Mouse (Mus musculus): ENCODE measurements around the gene Cep290. TPM values are rescaled to one million over a fixed set of nuclear protein-coding genes. Genes with fewer than 3 reads are reported as not detected.
A peak's percentile ranks its signal among the peaks of the same experiment; 100 is the strongest.
"Not testable (repeated sequence)": the region's sequence is repeated elsewhere in the genome, so short reads cannot be mapped to it uniquely, and the experiment has no call there.

The Cep290 gene
- polyA plus RNA-seq, 1 experiment from 2014 or later = 2.8 TPM

DNA sequence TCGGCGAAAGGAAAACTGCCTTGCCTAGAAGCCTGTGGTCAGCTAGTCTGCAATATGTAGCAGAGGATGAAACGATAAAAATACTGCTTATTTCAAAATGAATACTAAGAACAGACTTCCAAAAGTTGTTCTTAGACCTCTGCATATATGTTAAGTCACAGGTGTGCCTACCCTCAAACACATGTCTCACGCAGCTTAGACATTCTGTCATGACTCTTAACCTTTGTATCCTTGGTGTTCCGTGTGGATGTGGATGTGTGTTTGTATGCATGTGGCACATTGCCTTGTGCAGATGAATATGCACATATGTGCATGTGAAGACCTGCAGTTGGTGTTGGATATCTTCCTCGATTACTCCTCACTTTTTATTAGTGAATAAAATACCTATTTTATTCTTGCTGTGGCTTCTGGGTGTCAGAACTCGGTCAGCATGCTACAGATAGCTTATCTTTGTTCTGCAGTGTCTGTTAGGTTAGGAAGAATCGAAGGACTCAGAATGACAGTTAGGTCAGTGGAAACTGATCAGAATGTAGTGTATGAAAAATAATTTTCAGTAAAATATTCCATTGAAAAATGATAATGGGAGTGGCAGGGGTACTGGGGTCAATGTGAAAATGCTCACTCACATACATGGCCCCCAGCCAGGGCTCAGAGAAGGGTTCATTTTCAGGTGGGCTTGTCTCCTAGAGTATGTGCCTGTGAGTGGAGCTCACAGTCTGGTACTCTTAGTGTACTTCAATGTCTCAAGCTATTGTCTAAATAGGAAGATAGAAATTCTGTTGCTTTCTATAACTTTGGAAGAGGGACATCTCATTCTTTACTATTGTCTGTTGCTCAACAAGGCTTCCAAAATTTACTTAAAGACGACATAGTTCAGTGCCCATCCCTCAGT is 37.4 kb downstream of the Cep290 start:
- H3K9ac ChIP-seq = no peak overlapping the region
- 81% methylated on average over 9 of the region's 9 CpGs for whole genome bisulfite sequencing
- no peaks in the 10 kb centered on the region for H3K4me1 ChIP-seq (replicated peaks)
- no peak overlapping the region for H3K4me2 ChIP-seq
- H3K27me3 ChIP-seq = no peaks in the 10 kb centered on the region
- H3K9me3 ChIP-seq (replicated peaks) = no peaks in the 10 kb centered on the region
- no peak for ATAC-seq (replicated peaks; ENCODE audit: insufficient number of reproducible peaks, insufficient read depth, low FRiP score, low read depth)
- H3K4me3 ChIP-seq = no peak overlapping the region
- H3K27ac ChIP-seq = no peak overlapping the region
- H3K36me3 ChIP-seq = peaks cover 4% of the 10 kb centered on the region; the same call in 1 of the 2 replicates

DNA sequence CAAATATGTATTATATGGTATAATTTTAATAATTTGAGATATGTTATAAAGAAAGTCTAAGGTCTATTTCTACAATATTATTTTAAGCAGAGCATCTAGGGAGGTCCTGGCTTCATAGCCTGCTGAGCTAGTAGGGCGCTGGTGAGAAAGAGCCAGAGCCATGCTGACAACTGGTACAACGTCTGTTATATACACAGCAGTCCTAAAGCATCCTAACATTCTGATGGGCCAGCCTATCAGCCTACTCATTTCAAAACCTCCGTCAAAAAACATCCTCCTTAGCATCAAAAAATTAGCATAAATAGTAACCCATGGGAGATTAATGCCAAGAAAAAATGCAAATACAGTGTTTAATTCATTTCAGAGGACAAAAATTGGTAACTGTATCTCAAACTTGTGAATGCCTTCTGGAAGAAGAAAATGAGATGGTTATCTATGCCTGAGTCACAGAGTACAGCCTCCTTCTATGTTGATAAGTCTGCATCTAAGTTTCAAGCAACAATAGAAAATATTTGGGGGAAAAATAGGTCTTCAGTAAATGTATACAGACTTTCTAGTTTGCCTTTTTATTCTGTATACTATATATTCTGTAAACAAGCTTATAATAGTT is 69.3 kb downstream of the Cep290 start:
- no peak overlapping the region for H3K4me2 ChIP-seq
- H3K4me1 ChIP-seq (replicated peaks) = no peaks in the 10 kb centered on the region
- H3K9ac ChIP-seq = no peak overlapping the region
- H3K27me3 ChIP-seq = no peaks in the 10 kb centered on the region
- H3K9me3 ChIP-seq (replicated peaks) = no peaks in the 10 kb centered on the region
- WGBS = 71% methylated on average over 3 of the region's 3 CpGs
- no peak overlapping the region for H3K27ac ChIP-seq
- ATAC-seq (replicated peaks; ENCODE audit: insufficient number of reproducible peaks, insufficient read depth, low FRiP score, low read depth) = no peak
- no peaks in the 10 kb centered on the region for H3K36me3 ChIP-seq
- H3K4me3 ChIP-seq = no peak overlapping the region

DNA sequence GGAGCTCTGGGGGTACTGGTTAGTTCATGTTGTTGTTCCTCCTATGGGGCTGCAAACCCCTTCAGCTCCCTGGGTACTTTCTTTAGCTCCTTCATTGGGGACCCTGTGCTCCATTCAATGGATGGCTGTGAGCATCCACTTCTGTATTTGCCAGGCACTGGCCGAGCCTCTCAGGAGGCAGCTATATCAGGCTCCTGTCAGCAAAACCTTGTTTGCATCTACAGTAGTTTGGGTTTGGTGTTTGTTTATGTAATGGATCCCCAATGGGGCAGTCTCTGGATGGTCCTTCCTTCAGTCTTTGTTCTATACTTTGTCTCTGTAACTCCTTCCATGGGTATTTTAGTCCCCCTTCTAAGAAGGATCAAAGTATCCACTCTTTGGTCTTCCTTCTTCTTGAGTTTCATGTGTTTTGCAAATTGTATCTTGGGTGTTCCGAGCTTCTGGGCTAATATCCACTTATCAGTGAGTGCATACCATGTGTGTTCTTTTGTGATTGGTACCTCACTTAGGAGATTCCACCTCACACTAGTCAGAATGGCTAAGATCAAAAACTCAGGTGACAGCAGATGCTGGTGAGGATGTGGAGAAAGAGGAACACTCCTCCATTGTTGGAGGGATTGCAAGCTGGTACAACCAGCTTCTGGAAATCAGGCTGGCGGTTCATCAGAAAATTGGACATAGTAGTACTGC is 73.0 kb downstream of the Cep290 start:
- H3K4me2 ChIP-seq; ATAC-seq (replicated peaks; ENCODE audit: insufficient number of reproducible peaks, insufficient read depth, low FRiP score, low read depth); H3K9me3 ChIP-seq (replicated peaks); H3K27ac ChIP-seq; H3K9ac ChIP-seq; H3K4me3 ChIP-seq; H3K4me1 ChIP-seq (replicated peaks); H3K27me3 ChIP-seq; H3K36me3 ChIP-seq: not testable (repeated sequence)
- 85% methylated on average over 3 of the region's 3 CpGs for WGBS

DNA sequence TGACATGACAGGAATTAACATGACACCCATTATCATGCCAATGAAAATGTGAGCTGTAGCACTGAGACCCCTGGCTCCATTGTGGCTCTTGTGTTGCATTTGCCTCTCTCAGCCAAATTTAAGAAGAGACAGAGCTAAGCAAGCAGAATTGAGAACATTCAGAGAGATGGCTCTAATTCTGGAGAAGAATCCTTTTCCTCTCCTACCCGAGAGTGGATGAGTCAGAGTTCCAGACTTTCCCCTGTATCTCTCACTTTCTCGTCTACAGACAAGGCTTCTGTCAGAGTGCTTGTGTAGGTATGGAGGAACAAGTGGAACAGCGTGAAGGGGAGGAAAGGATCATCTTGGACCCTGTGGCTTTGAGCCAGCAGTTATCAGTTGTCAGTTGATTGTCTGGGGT is 76.8 kb downstream of the Cep290 start:
- H3K27ac ChIP-seq = no peak overlapping the region
- no peaks in the 10 kb centered on the region for H3K27me3 ChIP-seq
- no peak overlapping the region for H3K4me3 ChIP-seq
- H3K9me3 ChIP-seq (replicated peaks) = no peaks in the 10 kb centered on the region
- H3K4me2 ChIP-seq = no peak overlapping the region
- no peak for ATAC-seq (replicated peaks; ENCODE audit: insufficient number of reproducible peaks, insufficient read depth, low FRiP score, low read depth)
- WGBS = 64% methylated on average over 3 of the region's 3 CpGs
- H3K36me3 ChIP-seq = peaks cover 13% of the 10 kb centered on the region; the same call in 1 of the 2 replicates
- H3K4me1 ChIP-seq (replicated peaks) = no peaks in the 10 kb centered on the region
- H3K9ac ChIP-seq = no peak overlapping the region

DNA sequence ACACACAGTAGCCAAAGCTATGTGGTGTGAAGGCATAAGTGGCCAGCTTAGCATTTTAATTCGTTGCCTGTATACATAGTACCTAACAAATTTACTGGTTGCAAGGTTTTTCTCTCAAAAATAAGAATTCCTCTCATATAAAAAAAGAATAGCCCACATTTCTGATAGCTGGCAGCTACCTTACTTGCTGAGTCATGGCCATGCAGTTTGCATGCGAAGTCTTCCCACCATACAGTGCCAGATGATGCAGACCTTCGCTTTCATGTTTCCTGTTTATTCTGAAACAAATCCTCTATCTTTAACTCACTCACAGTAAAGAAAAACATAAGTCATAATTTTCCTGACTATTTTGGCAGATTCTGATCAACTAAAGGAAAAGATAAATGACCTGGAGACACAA is 84.3 kb downstream of the Cep290 start:
- ATAC-seq (replicated peaks; ENCODE audit: insufficient number of reproducible peaks, insufficient read depth, low FRiP score, low read depth) = no peak
- Histone ChIP-seq H3K4me3 (no peak overlapping the region), H3K9me3 (replicated peaks) (no peaks in the 10 kb centered on the region), H3K27ac (no peak overlapping the region), H3K4me1 (replicated peaks) (no peaks in the 10 kb centered on the region), H3K9ac (no peak overlapping the region), H3K36me3 (peaks cover 19% of the 10 kb centered on the region; the same call in 1 of the 2 replicates), H3K4me2 (no peak overlapping the region), H3K27me3 (no peaks in the 10 kb centered on the region)
- WGBS = 87% methylated on average over 3 of the region's 3 CpGs

DNA sequence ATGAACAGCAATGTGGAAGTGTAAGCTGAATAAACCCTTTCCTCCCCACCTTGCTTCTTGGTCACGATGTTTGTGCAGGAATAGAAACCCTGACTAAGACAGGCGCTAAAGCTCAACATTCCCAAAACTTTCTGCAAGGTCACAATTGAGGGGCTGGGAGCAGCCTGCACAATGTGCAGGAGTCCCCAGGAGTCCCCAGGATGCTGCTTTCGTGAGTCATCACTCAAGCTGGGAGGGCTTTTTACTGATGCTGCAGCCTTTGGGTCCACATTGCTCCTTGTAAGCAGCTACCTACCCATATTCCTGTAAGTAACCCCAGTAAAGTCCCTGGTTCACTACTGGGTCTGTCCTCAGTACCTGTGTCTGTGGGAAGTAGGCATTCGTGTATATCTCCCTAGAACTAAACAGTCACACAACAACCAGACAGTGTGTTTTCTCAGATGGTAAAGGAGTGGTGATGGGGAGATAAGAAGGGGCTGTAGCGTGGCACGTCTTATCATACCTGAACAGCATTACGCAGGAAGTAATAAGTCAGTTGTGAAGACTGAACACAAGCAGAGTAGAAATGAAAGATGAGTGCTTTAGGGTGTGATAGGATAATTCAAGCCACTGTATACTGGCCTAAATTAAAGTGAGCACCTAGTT is 87.3 kb downstream of the Cep290 start:
- ATAC-seq (replicated peaks; ENCODE audit: insufficient number of reproducible peaks, insufficient read depth, low FRiP score, low read depth) = no peak
- Histone ChIP-seq H3K4me2 (no peak overlapping the region), H3K9me3 (replicated peaks) (no peaks in the 10 kb centered on the region), H3K4me3 (no peak overlapping the region), H3K9ac (no peak overlapping the region), H3K27ac (no peak overlapping the region), H3K27me3 (no peaks in the 10 kb centered on the region), H3K4me1 (replicated peaks) (no peaks in the 10 kb centered on the region), H3K36me3 (peaks cover 27% of the 10 kb centered on the region; the same call in 1 of the 2 replicates)
- WGBS = 81% methylated on average over 7 of the region's 7 CpGs

DNA sequence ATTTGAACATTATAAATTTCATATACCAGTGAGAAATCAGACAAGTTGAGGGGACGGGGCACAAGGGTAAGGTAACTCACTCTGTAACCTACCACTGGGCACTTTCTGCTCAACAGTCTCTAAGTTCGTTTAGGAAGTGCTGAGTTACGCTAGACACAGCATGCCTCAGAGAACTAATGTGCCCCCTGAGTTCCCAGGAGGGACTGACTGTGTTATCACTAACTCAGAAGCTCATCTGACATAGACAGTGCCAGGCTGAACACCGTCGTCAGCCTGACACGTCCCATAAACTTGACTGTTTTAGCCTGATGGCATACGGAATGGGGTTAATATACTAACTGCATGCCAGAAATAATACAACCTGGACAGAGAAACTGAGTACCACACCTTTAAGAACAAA is 87.9 kb downstream of the Cep290 start:
- 80% methylated on average over 7 of the region's 7 CpGs for WGBS
- ATAC-seq (replicated peaks; ENCODE audit: insufficient number of reproducible peaks, insufficient read depth, low FRiP score, low read depth) = no peak
- no peak overlapping the region for H3K4me3 ChIP-seq

DNA sequence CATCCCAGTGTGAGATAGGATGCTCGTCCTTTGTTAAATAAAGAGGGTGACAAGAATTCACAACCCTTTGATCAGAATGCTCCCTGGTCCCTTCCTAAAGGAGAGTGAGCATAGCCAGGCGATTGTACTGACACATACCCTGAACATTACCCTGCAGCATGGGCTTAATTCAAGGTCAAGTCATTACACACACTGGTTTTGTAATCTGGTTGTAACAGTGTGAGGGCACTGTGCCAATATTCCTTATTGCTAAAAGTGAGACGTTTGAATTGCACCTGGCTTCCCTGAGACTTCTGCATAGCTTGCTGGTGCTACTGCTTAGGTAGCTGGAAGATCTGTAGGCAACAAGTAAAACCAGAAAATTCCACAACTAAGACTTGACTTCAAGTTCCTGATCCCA is 96.8 kb downstream of the Cep290 start:
- 0 out of 2 replicates have a peak, but pooled peaks cover 6% of the 10 kb centered on the region for H3K36me3 ChIP-seq
- no peaks in the 10 kb centered on the region for H3K27me3 ChIP-seq
- WGBS = 66% methylated on average over 3 of the region's 3 CpGs
- H3K4me1 ChIP-seq (replicated peaks) = no peaks in the 10 kb centered on the region; the same call in 1 of the 2 replicates
- no peak overlapping the region for H3K4me3 ChIP-seq
- H3K9me3 ChIP-seq (replicated peaks) = no peaks in the 10 kb centered on the region
- ATAC-seq (replicated peaks; ENCODE audit: insufficient number of reproducible peaks, insufficient read depth, low FRiP score, low read depth) = no peak
- no peak overlapping the region for H3K4me2 ChIP-seq
- H3K9ac ChIP-seq = no peak overlapping the region
- H3K27ac ChIP-seq = no peak overlapping the region

More for the DNA sequence above, 87.9 kb downstream of the Cep290 start:
- Histone ChIP-seq H3K36me3 (peaks cover 27% of the 10 kb centered on the region; the same call in 1 of the 2 replicates), H3K9me3 (replicated peaks) (no peaks in the 10 kb centered on the region), H3K4me1 (replicated peaks) (no peaks in the 10 kb centered on the region), H3K27ac (no peak overlapping the region), H3K9ac (no peak overlapping the region), H3K4me2 (no peak overlapping the region), H3K27me3 (no peaks in the 10 kb centered on the region)

DNA sequence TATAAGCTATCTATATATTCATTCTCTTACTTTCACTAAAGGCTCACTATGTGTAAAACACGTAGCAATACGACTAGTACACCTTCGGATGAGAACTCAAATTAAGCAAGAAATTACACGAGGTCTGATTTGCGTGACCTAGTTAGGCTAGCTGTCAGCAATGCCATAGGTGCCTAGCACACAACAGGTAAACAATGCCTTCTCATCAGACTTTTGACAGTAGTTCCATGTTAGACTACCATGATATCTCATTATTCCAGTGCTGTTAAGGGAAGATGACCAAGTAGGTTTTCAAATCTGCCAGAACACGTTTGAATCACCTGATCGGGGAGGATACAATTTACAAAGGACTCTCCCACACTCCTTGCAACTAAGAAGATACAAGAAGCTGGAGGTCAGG is 101.2 kb downstream of the Cep290 start:
- Histone ChIP-seq H3K4me2 (peak overlapping the region; percentile 85), H3K27me3 (no peaks in the 10 kb centered on the region), H3K9me3 (replicated peaks) (no peaks in the 10 kb centered on the region), H3K36me3 (0 out of 2 replicates have a peak, but pooled peaks cover 6% of the 10 kb centered on the region), H3K4me1 (replicated peaks) (no peaks in the 10 kb centered on the region; the same call in 1 of the 2 replicates), H3K27ac (peak overlapping the region; percentile 75), H3K4me3 (peak overlapping the region; percentile 94), H3K9ac (peak overlapping the region; percentile 75)
- WGBS = 40% methylated on average over 7 of the region's 7 CpGs
- ATAC-seq (replicated peaks; ENCODE audit: insufficient number of reproducible peaks, insufficient read depth, low FRiP score, low read depth) = no peak

DNA sequence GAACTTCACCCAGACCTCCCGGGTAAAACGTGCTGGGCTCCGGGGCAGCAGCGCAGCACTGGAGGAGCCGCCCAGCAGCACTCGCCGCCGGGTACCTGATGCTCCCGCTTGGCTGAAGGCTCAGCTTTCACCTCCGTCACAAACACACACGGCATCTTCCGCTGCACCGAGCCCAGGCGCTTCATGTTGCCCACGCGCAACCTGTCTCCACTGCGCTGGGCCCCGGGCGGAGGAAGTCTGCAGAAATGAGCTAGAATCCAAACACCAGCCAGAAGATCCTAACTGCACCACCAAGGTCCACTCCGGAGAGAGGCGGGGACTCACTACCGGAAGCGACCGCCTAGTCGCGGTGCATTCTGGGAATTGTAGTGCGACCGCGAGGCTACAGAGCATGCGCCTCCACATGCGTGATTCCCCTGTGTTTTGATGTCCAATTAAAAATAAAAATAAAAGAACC is 101.6 kb downstream of the Cep290 start:
- no peaks in the 10 kb centered on the region for H3K9me3 ChIP-seq (replicated peaks)
- H3K4me2 ChIP-seq = peak overlapping the region; percentile 85
- no peaks in the 10 kb centered on the region; the same call in 1 of the 2 replicates for H3K4me1 ChIP-seq (replicated peaks)
- WGBS = under 1% methylated on average over 31 of the region's 31 CpGs
- ATAC-seq (replicated peaks; ENCODE audit: insufficient number of reproducible peaks, insufficient read depth, low FRiP score, low read depth) = peak; percentile 98
- H3K9ac ChIP-seq = peak overlapping the region; percentile 75
- 0 out of 2 replicates have a peak, but pooled peaks cover 4% of the 10 kb centered on the region for H3K36me3 ChIP-seq
- no peaks in the 10 kb centered on the region for H3K27me3 ChIP-seq
- peak overlapping the region; percentile 94 for H3K4me3 ChIP-seq
- H3K27ac ChIP-seq = peak overlapping the region; percentile 75

DNA sequence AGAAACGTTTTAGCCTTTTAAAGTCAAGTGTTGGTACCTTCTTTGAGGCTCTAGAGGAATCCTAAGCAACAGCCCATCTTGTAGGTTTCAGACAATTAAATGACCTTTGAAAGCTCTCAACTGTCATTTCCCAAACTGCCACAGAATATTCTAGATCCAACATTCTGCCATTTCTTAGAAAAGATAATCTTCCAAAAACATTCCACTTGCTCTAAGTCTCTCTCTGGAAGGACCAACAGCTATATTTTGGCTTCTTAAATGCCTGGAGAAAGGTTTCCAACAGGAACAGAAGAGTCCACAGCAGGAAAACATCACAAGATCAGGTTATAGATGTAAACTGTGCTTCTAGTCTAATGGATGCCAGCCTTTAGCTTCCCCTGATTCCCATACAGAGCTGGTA is 103.0 kb downstream of the Cep290 start, which contains the start of the genes 4930430F08Rik and 1700017N19Rik:
Gene 4930430F08Rik (minus strand): TSS at position 101 of the 400 bp plus-strand sequence.
Gene 1700017N19Rik (plus strand): TSS at position 162 of the 400 bp plus-strand sequence.
- Histone ChIP-seq H3K27ac (no peak within 1 kb of the TSS), H3K4me1 (replicated peaks) (no peaks in the 10 kb centered on the region; the same call in 1 of the 2 replicates), H3K27me3 (no peaks in the 10 kb centered on the region), H3K9ac (no peak within 1 kb of the TSS), H3K36me3 (no peaks in the 10 kb centered on the region), H3K4me2 (peak within 1 kb of the TSS; percentile 85), H3K4me3 (peak within 1 kb of the TSS; percentile 94), H3K9me3 (replicated peaks) (no peaks in the 10 kb centered on the region)
- ATAC-seq (replicated peaks; ENCODE audit: insufficient number of reproducible peaks, insufficient read depth, low FRiP score, low read depth) = no peak
- 68% methylated on average over 1 of the region's 1 CpGs for WGBS

All from heart, embryonic 15.5 days (tissue).